In genomic region chr7:145221841-145222689, GRCm38 (mm10) we compare ENCODE assay signal across 8 mouse cellular contexts. TPM values are rescaled to one million over a fixed set of nuclear protein-coding genes. Genes with fewer than 3 reads are reported as not detected.
DNase-seq lines count a peak whose midpoint lies in the region; ATAC-seq and TF ChIP-seq lines count a peak whose summit lies in the region.

No protein-coding gene starts in this region.

- peak; percentile 14 for ATAC-seq in inflammation-experienced regulatory T-cells, adult 6 months
- ATAC-seq in erythroblast, adult 5-6 weeks (replicated peaks; ENCODE audit: low FRiP score, poor library complexity, severe bottlenecking) = no peak

- intact Hi-C loops in left cerebral cortex, adult 2 months (cut with DNase I) = loop anchor here (1.0 kb wide), 1 partner anchor 25 kb away; no protein-coding TSS in a partner anchor
- intact Hi-C loops in left cerebral cortex, postnatal 4 days (cut with DNase I) = no loop called here

- TF ChIP-seq CTCF in left cerebral cortex, adult 2 months (IDR thresholded peaks at IDR 0.05) = no peak; the same call in 1 of the 2 replicates

- peak; percentile 39 to 49 for DNase-seq in left cerebral cortex, adult 2 months (ENCODE audit: extremely low spot score in 1 of 2, low spot score in 2 of 2)
- no peak for DNase-seq in left cerebral cortex, postnatal 4 days
- DNase-seq in adrenal gland, adult (ENCODE audit: inconsistent age in 2 of 2, low spot score in 1 of 2) = peak; percentile 82 to 84
- peak; percentile 49 to 53 for DNase-seq in frontal cortex, postnatal 36 days (ENCODE audit: low spot score in 2 of 2)
- DNase-seq in liver = peak; percentile 50
- peak; percentile 63 for DNase-seq in skeletal muscle tissue, adult 2 months (ENCODE audit: low read depth, low spot score)

- H3K4me3 ChIP-seq in left cerebral cortex, adult 2 months = no peak overlapping the region

- peak overlapping the region; percentile 26; the same call in 1 of the 2 replicates for H3K27ac ChIP-seq in left cerebral cortex, adult 2 months

RNA-seq across cellular contexts. Expression of gene 1810010D01Rik, which starts 14.1 kb away (rescaled TPM):
- total RNA-seq in left cerebral cortex, adult 2 months (2021) = 1 to 10 TPM; 1.2 to 1.8 TPM
- total RNA-seq in left cerebral cortex, postnatal 4 days (2021) = not detected
- polyA plus RNA-seq in inflammation-experienced regulatory T-cells, adult 6 months (2017; shearing (Covaris generic)) = not detected
- total RNA-seq in erythroblast, adult 5-6 weeks (2015; ENCODE audit: low replicate concordance) = not detected in 2 replicates
- not detected in 2 replicates for total RNA-seq in erythroblast, adult 5-6 weeks (2017; ENCODE audit: low replicate concordance)
